ENCODE assay signal across 18 mouse cellular contexts in the genomic region with DNA sequence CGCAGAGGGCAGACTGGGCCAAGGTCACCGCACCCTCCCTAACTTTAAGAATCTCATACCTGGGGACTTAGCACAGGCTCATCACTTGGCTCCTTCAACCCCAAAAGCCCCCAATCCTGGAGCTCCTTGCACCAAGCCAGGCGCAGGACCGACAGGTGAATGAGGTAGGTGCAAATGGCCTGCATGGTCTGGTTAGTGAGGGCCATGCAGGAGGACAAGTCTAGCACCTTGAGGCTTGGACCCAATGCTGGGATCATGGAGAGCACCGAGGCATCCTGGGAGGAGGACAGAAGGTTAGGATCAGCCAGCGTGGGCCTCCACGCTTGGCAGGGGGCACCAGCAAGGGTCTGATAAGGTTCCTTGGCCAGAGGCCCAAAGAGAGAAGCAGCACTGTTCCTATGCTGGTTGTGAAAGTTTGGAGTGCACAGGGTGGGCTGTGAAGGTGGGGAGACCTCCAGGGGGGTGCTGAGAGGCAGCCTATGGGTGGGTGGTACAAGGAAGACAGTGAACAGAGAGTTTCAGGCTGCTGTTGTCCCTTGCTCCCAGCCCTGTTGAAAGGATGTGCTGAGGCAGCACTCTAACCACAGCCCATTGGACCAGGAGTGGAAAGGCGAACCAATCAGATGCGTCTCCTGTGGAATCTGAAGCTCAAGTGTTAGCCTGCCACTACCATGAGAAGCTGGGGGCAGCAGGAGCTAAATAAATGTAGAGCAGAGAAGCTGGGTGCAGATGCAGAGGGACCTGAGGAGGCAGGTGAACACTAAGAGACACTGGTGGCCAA. TPM values are rescaled to one million over a fixed set of nuclear protein-coding genes. Genes with fewer than 3 reads are reported as not detected.
DNase-seq lines count a peak whose midpoint lies in the region; ATAC-seq lines count a peak whose summit lies in the region.
"Had no signal": no experiment of that assay in that cellular context is flagged by ENCODE, and none has a peak within 500 bp of the region (broad histone marks: within the 10 kb centered on the region; RNA-seq: fewer than 3 reads in every experiment).

No protein-coding gene starts in this region.

- no peak overlapping the region for H3K4me3 ChIP-seq in forebrain, embryonic 13.5 days
- no peak overlapping the region for H3K4me3 ChIP-seq in forebrain, embryonic 14.5 days (ENCODE audit: low read depth, low read length)
- no peak overlapping the region for H3K4me3 ChIP-seq in hindbrain, embryonic 11.5 days (ENCODE audit: low read depth, low read length)
- no peak overlapping the region for H3K4me3 ChIP-seq in hindbrain, embryonic 10.5 days
- no peak overlapping the region for H3K4me3 ChIP-seq in liver, embryonic 11.5 days (ENCODE audit: low read depth, low read length)
- no peak overlapping the region for H3K4me3 ChIP-seq in liver, embryonic 16.5 days (ENCODE audit: low read depth, low read length)
- H3K4me3 ChIP-seq in limb, embryonic 10.5 days = no peak overlapping the region
- H3K4me3 ChIP-seq: hindbrain, embryonic 15.5 days; left cerebral cortex, adult 2 months; limb, embryonic 13.5 days had no signal

- peaks cover 87% of the 10 kb centered on the region for H3K36me3 ChIP-seq in forebrain, embryonic 13.5 days (ENCODE audit: poor library complexity, severe bottlenecking)
- H3K36me3 ChIP-seq in forebrain, embryonic 14.5 days (ENCODE audit: control insufficient read depth, insufficient read depth, low read length) = peaks cover 72% of the 10 kb centered on the region
- H3K36me3 ChIP-seq in hindbrain, embryonic 11.5 days (ENCODE audit: control insufficient read depth, insufficient read depth, low read length) = 0 out of 2 replicates have a peak, but pooled peaks cover 2% of the 10 kb centered on the region
- H3K36me3 ChIP-seq in hindbrain, embryonic 10.5 days = peaks cover 97% of the 10 kb centered on the region
- peaks cover 32% of the 10 kb centered on the region for H3K36me3 ChIP-seq in liver, embryonic 11.5 days (ENCODE audit: control insufficient read depth, insufficient read depth, low read length)
- H3K36me3 ChIP-seq in liver, embryonic 16.5 days (ENCODE audit: control insufficient read depth, insufficient read depth) = peaks cover 82% of the 10 kb centered on the region
- H3K36me3 ChIP-seq in limb, embryonic 10.5 days = peaks cover 94% of the 10 kb centered on the region

- no peaks in the 10 kb centered on the region for H3K4me1 ChIP-seq in forebrain, embryonic 13.5 days
- H3K4me1 ChIP-seq in forebrain, embryonic 14.5 days (ENCODE audit: control insufficient read depth, insufficient read depth, low read length) = no peaks in the 10 kb centered on the region
- H3K4me1 ChIP-seq in hindbrain, embryonic 11.5 days (replicated peaks; ENCODE audit: control insufficient read depth, insufficient read depth, low read length) = no peaks in the 10 kb centered on the region
- H3K4me1 ChIP-seq in hindbrain, embryonic 10.5 days (replicated peaks) = no peaks in the 10 kb centered on the region
- peaks cover 29% of the 10 kb centered on the region for H3K4me1 ChIP-seq in liver, embryonic 11.5 days (replicated peaks; ENCODE audit: control insufficient read depth, insufficient read depth, low read length)
- H3K4me1 ChIP-seq in liver, embryonic 16.5 days (ENCODE audit: control insufficient read depth, low read depth, low read length) = peaks cover 30% of the 10 kb centered on the region
- H3K4me1 ChIP-seq in limb, embryonic 10.5 days = no peaks in the 10 kb centered on the region
- H3K4me1 ChIP-seq: hindbrain, embryonic 15.5 days; limb, embryonic 13.5 days had no signal

- H3K27me3 ChIP-seq in forebrain, embryonic 13.5 days = no peaks in the 10 kb centered on the region
- no peaks in the 10 kb centered on the region for H3K27me3 ChIP-seq in forebrain, embryonic 14.5 days (replicated peaks; ENCODE audit: control insufficient read depth, insufficient read depth, low read length)
- H3K27me3 ChIP-seq in hindbrain, embryonic 11.5 days (ENCODE audit: control insufficient read depth, insufficient read depth, low read length) = no peaks in the 10 kb centered on the region
- no peaks in the 10 kb centered on the region for H3K27me3 ChIP-seq in hindbrain, embryonic 10.5 days (ENCODE audit: insufficient read depth, poor library complexity, severe bottlenecking)
- no peaks in the 10 kb centered on the region for H3K27me3 ChIP-seq in liver, embryonic 11.5 days (replicated peaks; ENCODE audit: control insufficient read depth, insufficient read depth, low read length)
- no peaks in the 10 kb centered on the region for H3K27me3 ChIP-seq in liver, embryonic 16.5 days (ENCODE audit: control insufficient read depth, insufficient read depth, low read depth, low read length)
- no peaks in the 10 kb centered on the region for H3K27me3 ChIP-seq in limb, embryonic 10.5 days (ENCODE audit: low read depth, poor library complexity, severe bottlenecking)
- H3K27me3 ChIP-seq: hindbrain, embryonic 15.5 days; limb, embryonic 13.5 days had no signal

- no peak overlapping the region for H3K27ac ChIP-seq in forebrain, embryonic 13.5 days
- no peak overlapping the region for H3K27ac ChIP-seq in forebrain, embryonic 14.5 days (ENCODE audit: low read depth, low read length)
- no peak overlapping the region for H3K27ac ChIP-seq in hindbrain, embryonic 11.5 days (ENCODE audit: low read depth, low read length)
- no peak overlapping the region for H3K27ac ChIP-seq in hindbrain, embryonic 10.5 days
- H3K27ac ChIP-seq in liver, embryonic 11.5 days (ENCODE audit: low read depth, low read length) = peak overlapping the region; percentile 65
- H3K27ac ChIP-seq in liver, embryonic 16.5 days (ENCODE audit: low read length) = peak overlapping the region; percentile 49
- no peak overlapping the region for H3K27ac ChIP-seq in limb, embryonic 10.5 days
- H3K27ac ChIP-seq: hindbrain, embryonic 15.5 days; left cerebral cortex, adult 2 months; limb, embryonic 13.5 days had no signal

- H3K9ac ChIP-seq in forebrain, embryonic 13.5 days = no peak overlapping the region
- H3K9ac ChIP-seq in forebrain, embryonic 14.5 days (ENCODE audit: low read length) = no peak overlapping the region
- no peak overlapping the region for H3K9ac ChIP-seq in hindbrain, embryonic 11.5 days (ENCODE audit: low read depth, low read length)
- peak overlapping the region; percentile 47; the same call in 1 of the 2 replicates for H3K9ac ChIP-seq in liver, embryonic 11.5 days (ENCODE audit: low read depth, low read length)
- no peak overlapping the region; the same call in 1 of the 2 replicates for H3K9ac ChIP-seq in liver, embryonic 16.5 days (ENCODE audit: low read depth, low read length)
- H3K9ac ChIP-seq: hindbrain, embryonic 15.5 days; limb, embryonic 13.5 days had no signal

- H3K9me3 ChIP-seq in forebrain, embryonic 13.5 days (replicated peaks) = no peaks in the 10 kb centered on the region
- H3K9me3 ChIP-seq in forebrain, embryonic 14.5 days (replicated peaks; ENCODE audit: control insufficient read depth, low read length) = no peaks in the 10 kb centered on the region
- H3K9me3 ChIP-seq in hindbrain, embryonic 11.5 days (ENCODE audit: control insufficient read depth, low read length) = no peaks in the 10 kb centered on the region
- H3K9me3 ChIP-seq in hindbrain, embryonic 10.5 days = no peaks in the 10 kb centered on the region
- no peaks in the 10 kb centered on the region for H3K9me3 ChIP-seq in liver, embryonic 11.5 days (ENCODE audit: control insufficient read depth, low read length)
- no peaks in the 10 kb centered on the region; the same call in 1 of the 2 replicates for H3K9me3 ChIP-seq in liver, embryonic 16.5 days (replicated peaks; ENCODE audit: control insufficient read depth, low read length)
- no peaks in the 10 kb centered on the region for H3K9me3 ChIP-seq in limb, embryonic 10.5 days (replicated peaks)
- H3K9me3 ChIP-seq: hindbrain, embryonic 15.5 days; limb, embryonic 13.5 days had no signal

- 85% methylated on average over 9 of the region's 9 CpGs for WGBS in forebrain, embryonic 13.5 days
- 87% methylated on average over 9 of the region's 9 CpGs for WGBS in forebrain, embryonic 14.5 days
- WGBS in hindbrain, embryonic 11.5 days = 85% methylated on average over 9 of the region's 9 CpGs
- 81% methylated on average over 9 of the region's 9 CpGs for WGBS in hindbrain, embryonic 10.5 days
- 81% methylated on average over 9 of the region's 9 CpGs for WGBS in liver, embryonic 11.5 days
- 65% methylated on average over 9 of the region's 9 CpGs for whole genome bisulfite sequencing in liver, embryonic 16.5 days (ENCODE audit: insufficient replicate concordance)
- WGBS in limb, embryonic 10.5 days = 78% methylated on average over 9 of the region's 9 CpGs

- DNase-seq in forebrain, embryonic 14.5 days (ENCODE audit: low spot score) = no peak
- DNase-seq in hindbrain, embryonic 11.5 days (ENCODE audit: low spot score) = no peak
- DNase-seq in hindbrain, embryonic 10.5 days (ENCODE audit: low spot score) = no peak
- DNase-seq in liver, embryonic 11.5 days (ENCODE audit: low spot score) = no peak
- no peak for DNase-seq in limb, embryonic 10.5 days (ENCODE audit: low spot score)
- DNase-seq in spleen, postnatal 14 days (ENCODE audit: low spot score in 2 of 2) = no peak
- DNase-seq: adrenal gland, postnatal 14 days; gastrocnemius, postnatal 36 days; kidney, adult 11 months; kidney, postnatal 10 days; right cerebral cortex, postnatal 14 days had no signal

- ATAC-seq in forebrain, embryonic 13.5 days = 0 out of 2 replicates have a peak, but pooled peaks have one; percentile 14
- no peak for ATAC-seq in forebrain, embryonic 14.5 days
- 0 out of 2 replicates have a peak, but pooled peaks have one; percentile 27 for ATAC-seq in hindbrain, embryonic 11.5 days (ENCODE audit: low FRiP score)
- 0 out of 2 replicates have a peak, but pooled peaks have one; percentile 28 for ATAC-seq in liver, embryonic 11.5 days (replicated peaks; ENCODE audit: low FRiP score)
- peak; percentile 62 for ATAC-seq in liver, embryonic 16.5 days (ENCODE audit: low read depth)
- ATAC-seq: CD4-positive, CD25-positive, alpha-beta regulatory T cell, adult 4 months; lung, postnatal 0 days had no signal

- H3K4me2 ChIP-seq in forebrain, embryonic 13.5 days = no peak overlapping the region
- H3K4me2 ChIP-seq in forebrain, embryonic 14.5 days (ENCODE audit: low read length) = no peak overlapping the region
- no peak overlapping the region for H3K4me2 ChIP-seq in hindbrain, embryonic 11.5 days (replicated peaks; ENCODE audit: low read depth, low read length)
- peak overlapping the region; percentile 50 for H3K4me2 ChIP-seq in liver, embryonic 11.5 days
- H3K4me2 ChIP-seq in liver, embryonic 16.5 days (ENCODE audit: low read depth, low read length) = peak overlapping the region; percentile 25
- H3K4me2 ChIP-seq: hindbrain, embryonic 15.5 days; limb, embryonic 13.5 days had no signal

RNA-seq across cellular contexts. Expression of a gene that starts 8.4 kb away (rescaled TPM):
- polyA plus RNA-seq in forebrain, embryonic 13.5 days (2015; fragmentation: Nextera tagmentation; extraction: Ambion mirVana) = 0.75 and 0.83 TPM in 2 replicates
- polyA plus RNA-seq in forebrain, embryonic 14.5 days (2014; fragmentation: Nextera tagmentation; extraction: Ambion mirVana) = 0.70 and 0.82 TPM in 2 replicates
- 1.7 and 2.6 TPM in 2 replicates for polyA plus RNA-seq in hindbrain, embryonic 11.5 days (2014; fragmentation: Nextera tagmentation; extraction: Ambion mirVana)
- 2.1 and 2.9 TPM in 2 replicates for polyA plus RNA-seq in hindbrain, embryonic 10.5 days (2016; fragmentation: Nextera tagmentation; extraction: Ambion mirVana)
- polyA plus RNA-seq in liver, embryonic 11.5 days (2014; fragmentation: Nextera tagmentation; extraction: Ambion mirVana) = 2.6 and 3.0 TPM in 2 replicates
- 4.7 and 5.3 TPM in 2 replicates for polyA plus RNA-seq in liver, embryonic 16.5 days (2015; fragmentation: Nextera tagmentation; extraction: Ambion mirVana)
- polyA plus RNA-seq in limb, embryonic 10.5 days (2016; fragmentation: Nextera tagmentation; extraction: Ambion mirVana) = 1.9 and 2.7 TPM in 2 replicates

RNA-seq across cellular contexts. Expression of a gene that starts 12.3 kb away (rescaled TPM):
- polyA plus RNA-seq in forebrain, embryonic 13.5 days (2015; fragmentation: Nextera tagmentation; extraction: Ambion mirVana) = 0.61 and 0.94 TPM in 2 replicates
- 0.67 and 0.93 TPM in 2 replicates for polyA plus RNA-seq in forebrain, embryonic 14.5 days (2014; fragmentation: Nextera tagmentation; extraction: Ambion mirVana)
- polyA plus RNA-seq in hindbrain, embryonic 11.5 days (2014; fragmentation: Nextera tagmentation; extraction: Ambion mirVana) = 0.98 and 1.2 TPM in 2 replicates
- 1.2 and 1.3 TPM in 2 replicates for polyA plus RNA-seq in hindbrain, embryonic 10.5 days (2016; fragmentation: Nextera tagmentation; extraction: Ambion mirVana)
- 5.7 and 6.2 TPM in 2 replicates for polyA plus RNA-seq in liver, embryonic 11.5 days (2014; fragmentation: Nextera tagmentation; extraction: Ambion mirVana)
- polyA plus RNA-seq in liver, embryonic 16.5 days (2015; fragmentation: Nextera tagmentation; extraction: Ambion mirVana) = 11.1 and 12.5 TPM in 2 replicates
- 1.4 TPM in 2 replicates for polyA plus RNA-seq in limb, embryonic 10.5 days (2016; fragmentation: Nextera tagmentation; extraction: Ambion mirVana)

RNA-seq across cellular contexts. Expression of a gene that starts 12.3 kb away (rescaled TPM):
- polyA plus RNA-seq in forebrain, embryonic 13.5 days (2015; fragmentation: Nextera tagmentation; extraction: Ambion mirVana) = 107 and 109 TPM in 2 replicates
- polyA plus RNA-seq in forebrain, embryonic 14.5 days (2014; fragmentation: Nextera tagmentation; extraction: Ambion mirVana) = 130 and 141 TPM in 2 replicates
- polyA plus RNA-seq in hindbrain, embryonic 11.5 days (2014; fragmentation: Nextera tagmentation; extraction: Ambion mirVana) = 102 and 105 TPM in 2 replicates
- 110 and 113 TPM in 2 replicates for polyA plus RNA-seq in hindbrain, embryonic 10.5 days (2016; fragmentation: Nextera tagmentation; extraction: Ambion mirVana)
- 138 and 142 TPM in 2 replicates for polyA plus RNA-seq in liver, embryonic 11.5 days (2014; fragmentation: Nextera tagmentation; extraction: Ambion mirVana)
- 81.4 and 82.0 TPM in 2 replicates for polyA plus RNA-seq in liver, embryonic 16.5 days (2015; fragmentation: Nextera tagmentation; extraction: Ambion mirVana)
- 102 and 105 TPM in 2 replicates for polyA plus RNA-seq in limb, embryonic 10.5 days (2016; fragmentation: Nextera tagmentation; extraction: Ambion mirVana)

RNA-seq across cellular contexts. Expression of a gene that starts 16.3 kb away (rescaled TPM):
- polyA plus RNA-seq in forebrain, embryonic 13.5 days (2015; fragmentation: Nextera tagmentation; extraction: Ambion mirVana) = 56.9 and 60.6 TPM in 2 replicates
- polyA plus RNA-seq in forebrain, embryonic 14.5 days (2014; fragmentation: Nextera tagmentation; extraction: Ambion mirVana) = 50.8 and 51.9 TPM in 2 replicates
- 96.7 and 97.1 TPM in 2 replicates for polyA plus RNA-seq in hindbrain, embryonic 11.5 days (2014; fragmentation: Nextera tagmentation; extraction: Ambion mirVana)
- 120 and 128 TPM in 2 replicates for polyA plus RNA-seq in hindbrain, embryonic 10.5 days (2016; fragmentation: Nextera tagmentation; extraction: Ambion mirVana)
- 266 and 301 TPM in 2 replicates for polyA plus RNA-seq in liver, embryonic 11.5 days (2014; fragmentation: Nextera tagmentation; extraction: Ambion mirVana)
- 169 and 187 TPM in 2 replicates for polyA plus RNA-seq in liver, embryonic 16.5 days (2015; fragmentation: Nextera tagmentation; extraction: Ambion mirVana)
- polyA plus RNA-seq in limb, embryonic 10.5 days (2016; fragmentation: Nextera tagmentation; extraction: Ambion mirVana) = 144 and 160 TPM in 2 replicates

RNA-seq across cellular contexts. Expression of a gene that starts 17.9 kb away (rescaled TPM):
- 9.8 and 10.3 TPM in 2 replicates for polyA plus RNA-seq in forebrain, embryonic 13.5 days (2015; fragmentation: Nextera tagmentation; extraction: Ambion mirVana)
- polyA plus RNA-seq in forebrain, embryonic 14.5 days (2014; fragmentation: Nextera tagmentation; extraction: Ambion mirVana) = 8.3 and 8.8 TPM in 2 replicates
- polyA plus RNA-seq in hindbrain, embryonic 11.5 days (2014; fragmentation: Nextera tagmentation; extraction: Ambion mirVana) = 6.0 and 10.0 TPM in 2 replicates
- 12.4 and 15.2 TPM in 2 replicates for polyA plus RNA-seq in hindbrain, embryonic 10.5 days (2016; fragmentation: Nextera tagmentation; extraction: Ambion mirVana)
- polyA plus RNA-seq in liver, embryonic 11.5 days (2014; fragmentation: Nextera tagmentation; extraction: Ambion mirVana) = 13.7 and 19.6 TPM in 2 replicates
- polyA plus RNA-seq in liver, embryonic 16.5 days (2015; fragmentation: Nextera tagmentation; extraction: Ambion mirVana) = 5.9 and 6.5 TPM in 2 replicates
- polyA plus RNA-seq in limb, embryonic 10.5 days (2016; fragmentation: Nextera tagmentation; extraction: Ambion mirVana) = 11.5 and 15.1 TPM in 2 replicates

Comparison
In these comparisons a context has a peak if more than half of its experiments do, and no peak if none do; other contexts are left out.
1. H3K27ac ChIP-seq: peak in liver, embryonic 11.5 days (single experiment) and liver, embryonic 16.5 days (single experiment); none in forebrain, embryonic 13.5 days (single experiment), forebrain, embryonic 14.5 days (single experiment), hindbrain, embryonic 11.5 days (single experiment), hindbrain, embryonic 10.5 days (single experiment) and limb, embryonic 10.5 days (single experiment).
2. H3K4me2 ChIP-seq: peak in liver, embryonic 11.5 days (single experiment) and liver, embryonic 16.5 days (single experiment); none in forebrain, embryonic 13.5 days (single experiment), forebrain, embryonic 14.5 days (single experiment) and hindbrain, embryonic 11.5 days (single experiment).